Mouse (Mus musculus) frontal cortex, postnatal 14 days (tissue): ENCODE results near the gene Sema4c.

ENCODE experiments used
- DNase-seq, 2 experiments: peaks; one replicate each; pipeline ENCODE4 v3.0.0; 2022; ENCODE audit warnings: low spot score in 2 of 2

The Sema4c gene

DNA sequence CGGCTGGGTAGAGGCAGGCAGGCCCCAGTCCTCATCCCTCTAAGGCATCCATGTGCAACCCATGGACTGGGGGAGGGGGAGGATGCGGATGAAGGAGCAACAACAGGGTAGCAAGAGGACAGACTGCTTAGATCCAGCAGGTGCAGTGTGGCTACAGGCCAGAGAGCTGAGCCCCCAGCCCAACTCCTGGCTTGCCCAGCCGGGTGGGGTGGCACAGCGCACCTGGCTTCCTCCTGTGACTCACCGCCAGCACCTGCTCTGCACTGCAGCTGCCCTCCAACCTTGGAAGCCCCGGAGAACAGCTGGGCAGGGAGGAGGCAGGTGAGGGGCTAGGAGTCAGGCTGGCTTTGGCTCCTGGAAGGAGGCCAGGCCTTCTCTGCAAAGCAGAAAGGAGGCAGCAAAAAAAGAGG, 21.8 kb upstream of the Sema4c start:
- no peak for DNase-seq

DNA sequence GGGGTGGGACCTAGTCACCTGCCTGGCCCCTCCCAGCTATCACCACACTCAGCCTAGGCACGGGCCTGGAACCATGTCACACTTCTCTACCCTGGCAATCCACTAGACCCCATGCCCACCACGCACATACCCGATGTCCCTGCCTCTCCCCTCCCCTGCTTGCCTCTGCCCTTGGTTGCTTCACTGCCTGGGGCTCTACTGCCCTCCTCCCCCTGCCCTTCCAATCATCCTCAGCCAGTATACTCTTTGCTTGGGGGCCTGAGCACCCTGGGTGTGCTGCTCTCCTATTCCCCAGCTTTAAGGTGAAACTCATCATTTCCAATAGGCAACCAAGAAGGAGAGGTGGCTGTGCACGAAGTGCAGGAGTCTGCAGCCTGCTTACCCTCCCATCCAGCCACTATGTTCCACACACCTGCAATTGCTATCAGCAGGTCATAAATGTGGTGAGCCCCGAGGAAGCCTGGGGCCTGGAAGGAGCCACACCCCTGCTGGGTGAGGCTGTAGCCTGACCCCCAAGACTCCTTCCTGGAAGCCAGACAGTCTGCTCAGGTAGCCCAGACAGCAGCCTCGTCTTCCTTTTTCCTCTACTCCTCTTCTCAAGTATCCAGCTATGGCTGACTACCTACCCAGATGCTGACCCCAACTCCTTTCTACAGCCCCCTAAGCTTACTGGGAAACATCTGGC, 19.0 kb upstream of the Sema4c start:
- no peak for DNase-seq

DNA sequence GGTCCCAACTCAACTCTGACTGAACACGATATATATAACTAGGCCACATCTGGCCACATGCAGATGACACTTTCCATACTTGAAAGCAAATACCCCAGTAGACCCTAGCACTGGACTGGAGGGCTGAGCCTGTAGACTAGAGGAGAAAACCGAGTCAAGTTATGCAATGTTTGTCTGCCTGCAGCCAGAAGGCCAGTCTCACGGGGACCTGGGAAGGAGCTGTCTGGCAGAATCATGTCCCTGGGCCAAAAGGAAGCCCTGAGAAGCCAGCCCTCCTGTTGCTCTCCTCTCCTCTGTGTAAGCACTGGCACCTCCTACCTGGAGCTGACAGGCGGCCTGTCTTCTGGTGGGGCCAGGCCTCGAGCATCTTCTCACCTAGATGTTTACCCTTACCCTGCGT, 17.2 kb upstream of the Sema4c start:
- no peak for DNase-seq

DNA sequence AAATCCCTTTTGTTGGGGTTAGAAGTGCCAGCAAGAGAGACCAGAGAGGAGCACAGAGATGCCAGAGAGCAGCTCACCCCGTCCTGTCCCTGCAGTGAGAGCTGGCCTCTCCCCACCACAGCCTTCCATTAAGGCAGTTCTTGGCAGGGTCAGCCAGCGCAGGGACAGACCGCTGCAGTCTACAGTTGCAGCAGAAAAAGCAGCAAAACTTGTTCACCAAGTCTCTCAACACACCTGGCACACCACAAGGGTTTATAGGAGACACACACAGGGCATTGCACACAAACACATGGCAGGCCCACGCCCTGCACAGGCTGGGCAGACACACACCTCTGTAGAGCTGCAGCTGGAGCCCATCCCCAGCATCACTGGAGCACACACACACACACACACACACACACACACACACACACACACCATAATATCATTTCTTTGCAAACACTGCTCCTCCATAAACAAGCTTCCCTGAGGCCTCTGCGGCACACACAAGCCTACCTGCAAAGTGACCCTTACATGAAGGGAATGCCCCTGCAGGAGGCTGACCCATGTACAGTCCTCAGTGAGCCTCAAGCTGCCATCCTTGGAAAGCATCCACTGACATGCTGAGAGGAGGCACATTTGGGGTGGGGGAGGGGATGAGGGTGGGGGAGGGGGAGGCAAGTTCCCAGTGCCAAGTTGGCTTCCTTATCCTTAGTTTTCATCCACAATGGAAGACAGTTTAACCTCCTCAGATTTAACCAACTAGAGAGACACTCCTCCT, 16.2 kb upstream of the Sema4c start:
- DNase-seq, result no peak

DNA sequence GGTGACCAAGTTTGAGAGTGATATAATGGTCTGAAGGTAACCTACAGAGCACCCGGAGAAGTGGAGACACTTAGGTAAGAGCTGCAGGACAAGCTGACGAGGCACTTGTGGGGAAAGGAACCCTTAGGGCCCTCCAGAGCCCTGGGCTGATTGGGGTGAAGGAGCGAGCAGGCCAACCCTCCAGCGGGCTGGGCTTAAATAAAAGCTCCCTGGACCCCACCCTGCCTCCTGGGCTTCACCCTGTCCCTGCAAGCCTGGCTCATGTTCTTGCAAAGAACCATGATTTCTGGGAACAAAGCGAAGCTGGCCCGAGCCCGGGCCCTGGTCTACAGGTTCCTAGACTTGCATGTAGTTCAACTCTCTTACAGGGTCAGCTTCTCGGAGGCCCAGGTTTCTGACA, 15.4 kb upstream of the Sema4c start:
- DNase-seq, result no peak

DNA sequence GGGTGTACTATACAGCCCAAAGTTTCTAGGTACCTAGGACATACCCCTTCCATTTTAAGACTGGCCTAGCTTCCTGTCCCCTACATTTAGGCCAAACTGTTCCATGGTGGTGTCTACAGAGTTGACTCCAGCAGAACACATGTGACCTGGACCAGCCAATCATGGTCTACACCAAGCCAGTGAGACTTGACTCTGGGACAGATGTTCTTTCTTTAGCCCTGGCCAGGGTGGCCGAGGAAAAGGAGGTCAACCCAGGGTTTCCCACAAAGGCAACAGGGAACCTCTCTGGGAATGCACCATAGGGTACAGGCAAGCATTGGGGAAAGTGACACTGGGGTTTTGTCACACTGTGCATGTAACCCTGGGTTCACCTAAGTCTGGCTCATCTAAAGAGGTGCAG, 14.6 kb upstream of the Sema4c start:
- DNase-seq, result no peak

DNA sequence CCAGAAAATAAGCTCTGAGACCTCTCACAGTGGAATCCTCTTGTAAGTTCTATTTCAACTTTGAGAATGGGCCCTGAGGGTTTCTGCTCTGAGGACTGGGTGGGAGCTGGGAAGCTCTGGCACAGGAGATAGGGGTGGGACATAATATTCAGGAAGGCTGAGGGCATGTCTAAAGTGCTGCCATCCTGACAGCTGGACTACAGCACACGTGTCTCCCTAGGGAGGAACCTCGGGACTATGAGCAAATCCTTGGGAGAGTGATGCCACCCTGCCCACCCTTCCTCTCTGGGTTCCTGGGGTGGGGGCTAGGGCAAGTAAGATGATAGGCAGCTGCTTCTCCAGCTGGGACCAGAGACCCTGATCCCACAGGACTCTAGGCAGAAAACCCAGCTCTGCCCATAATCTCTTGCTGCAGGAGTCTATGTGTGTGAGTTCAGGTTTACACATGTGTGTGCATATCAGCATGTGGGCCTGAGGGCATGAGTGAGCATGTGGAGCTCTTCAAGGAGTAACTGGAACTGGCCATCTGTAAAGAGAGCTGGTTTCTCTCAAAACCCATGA, 14.1 kb upstream of the Sema4c start:
- DNase-seq, result no peak

DNA sequence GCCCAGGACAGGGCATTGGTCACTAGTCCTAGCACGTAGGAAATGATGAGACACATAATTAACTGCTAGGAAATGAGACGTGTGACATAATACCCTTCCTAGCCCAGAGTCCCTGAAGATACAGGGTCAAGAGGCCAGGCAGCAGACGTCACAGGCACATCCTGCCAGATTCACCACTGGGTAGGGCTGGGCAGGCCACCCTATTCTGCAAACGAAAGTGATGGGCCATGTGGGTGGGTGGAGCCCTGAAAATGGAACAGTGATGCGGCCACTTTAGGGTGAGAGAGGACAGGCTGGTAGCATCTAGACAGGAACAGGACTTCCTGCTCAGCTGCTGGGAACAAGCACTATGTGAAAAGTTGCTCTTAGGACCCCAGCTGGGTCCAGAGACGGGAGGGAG, 13.5 kb upstream of the Sema4c start:
- DNase-seq, result no peak

DNA sequence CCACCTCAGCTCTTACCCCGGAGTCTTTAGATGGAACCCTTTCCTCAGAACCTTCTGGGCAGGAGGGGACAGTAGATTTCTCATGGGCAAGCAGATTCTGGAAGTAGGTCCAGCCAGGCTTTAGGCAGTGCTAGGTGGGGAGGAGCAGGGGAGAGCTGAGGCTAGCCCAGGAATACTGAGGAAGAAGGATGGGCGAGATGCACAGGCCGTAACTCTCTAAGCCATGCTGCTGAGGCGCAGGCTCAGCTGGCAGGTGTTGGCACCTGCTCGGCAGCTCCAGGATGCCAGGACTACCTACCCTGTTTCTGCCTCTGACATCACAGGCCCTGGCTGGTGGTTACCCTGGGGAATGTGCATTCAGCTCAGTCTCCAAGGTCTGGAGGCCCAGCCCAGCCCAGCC, 12.2 kb upstream of the Sema4c start:
- DNase-seq, result no peak

DNA sequence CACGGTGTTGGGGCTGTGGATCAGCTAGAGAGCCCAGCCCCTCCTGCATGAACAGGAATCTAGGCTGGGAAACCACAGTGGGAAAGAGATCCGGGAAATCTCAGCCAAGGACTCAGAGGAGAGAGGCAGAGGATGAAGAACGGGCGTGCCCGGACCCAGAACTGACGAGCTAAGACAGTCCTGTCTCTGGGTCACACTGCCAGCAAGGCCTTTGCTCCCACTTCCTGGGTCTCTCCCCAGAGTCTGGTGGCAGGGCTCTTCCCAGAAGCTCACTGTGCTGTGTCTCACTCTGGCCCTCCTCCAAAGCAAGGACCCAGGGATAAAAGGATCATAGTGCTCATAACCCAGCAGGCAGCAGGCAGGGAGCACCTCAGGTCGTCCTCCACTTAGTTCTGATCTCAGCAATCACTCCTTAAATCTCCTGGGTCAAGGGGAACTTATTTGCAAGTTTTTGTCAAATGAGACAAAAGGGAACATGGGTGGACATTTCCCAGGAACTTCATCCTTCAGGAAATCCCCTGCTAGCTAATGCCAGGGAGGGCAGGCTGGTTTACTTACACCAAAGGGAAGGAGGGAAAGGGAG, 11.6 kb upstream of the Sema4c start:
- DNase-seq, result no peak

DNA sequence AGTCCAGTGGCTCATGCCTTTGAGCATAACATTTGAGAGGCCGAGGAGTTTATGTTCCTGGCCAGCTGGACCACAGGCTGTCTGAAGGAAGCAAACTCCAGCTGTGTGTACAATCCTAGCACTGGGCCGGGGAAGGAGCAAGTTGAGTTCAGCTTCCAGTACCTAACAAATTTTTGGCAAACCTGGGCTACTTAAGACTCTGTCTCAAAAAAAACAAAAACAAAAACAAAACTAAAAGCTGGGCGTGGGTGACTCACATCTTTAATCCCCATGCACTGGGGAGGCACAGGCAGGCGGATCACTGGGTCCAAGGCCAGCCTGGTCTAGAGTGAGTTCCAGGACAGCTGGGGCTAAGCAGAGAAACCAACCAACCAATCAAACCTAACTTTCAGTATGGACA, 10.6 kb upstream of the Sema4c start:
- no peak for DNase-seq

DNA sequence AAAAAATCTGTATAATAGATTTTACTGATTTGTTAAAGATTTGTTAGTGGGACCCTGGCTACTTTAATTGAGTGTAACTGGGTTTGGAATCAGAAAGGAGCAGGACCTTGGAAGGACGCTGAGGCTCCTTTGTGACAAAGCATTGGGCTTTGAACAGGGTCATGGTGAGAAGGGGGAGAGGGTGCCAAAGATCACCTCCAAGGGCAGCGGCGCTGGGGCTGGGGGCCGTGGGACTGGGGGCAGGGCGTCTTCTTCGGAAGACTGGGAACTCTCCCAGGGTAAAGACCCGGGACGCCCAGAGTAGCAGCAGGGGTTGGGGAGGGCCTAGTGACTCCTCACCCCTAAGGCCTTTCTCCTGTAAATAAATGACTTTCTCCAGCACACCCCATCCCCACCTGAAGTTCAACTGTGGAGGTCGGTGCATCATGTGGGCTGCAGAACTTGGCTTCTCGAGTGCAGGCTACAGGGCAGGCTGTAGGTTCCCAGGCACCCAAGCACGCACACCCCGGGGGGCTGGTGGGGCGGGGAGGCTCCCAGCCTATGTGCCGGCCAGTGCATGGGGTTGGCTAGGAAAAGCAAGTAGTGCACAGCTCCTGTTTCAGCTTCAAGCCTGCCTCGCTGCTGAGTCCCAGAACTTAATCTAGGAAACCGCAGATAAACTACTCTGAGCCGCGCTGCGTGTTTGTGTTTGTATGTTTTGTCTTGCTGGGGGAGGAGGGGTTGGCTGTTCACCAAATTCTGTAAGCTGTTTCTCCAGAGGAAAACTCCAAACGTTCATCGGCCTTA, 9.9 kb upstream of the Sema4c start:
- no peak for DNase-seq

DNA sequence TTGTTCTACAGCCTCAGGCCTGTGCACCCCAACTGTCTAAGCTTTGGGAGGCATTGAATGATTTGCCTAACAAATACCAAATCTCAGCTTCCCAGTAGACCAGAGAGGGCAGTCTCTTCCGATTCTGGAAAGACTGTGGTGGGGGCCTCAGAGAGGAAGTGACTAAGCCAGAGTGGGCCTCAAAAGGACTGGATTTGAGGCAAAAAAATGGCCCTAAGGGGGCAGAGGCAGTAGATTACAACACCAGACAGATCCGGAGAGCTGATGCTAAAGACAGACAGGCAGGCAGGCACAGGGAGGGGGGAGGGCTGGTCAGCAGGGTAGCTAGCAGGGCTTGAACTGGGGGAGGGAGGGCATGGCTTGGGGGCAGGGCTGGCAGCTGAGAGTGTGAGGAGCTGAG, 8.3 kb upstream of the Sema4c start:
- DNase-seq, result no peak

DNA sequence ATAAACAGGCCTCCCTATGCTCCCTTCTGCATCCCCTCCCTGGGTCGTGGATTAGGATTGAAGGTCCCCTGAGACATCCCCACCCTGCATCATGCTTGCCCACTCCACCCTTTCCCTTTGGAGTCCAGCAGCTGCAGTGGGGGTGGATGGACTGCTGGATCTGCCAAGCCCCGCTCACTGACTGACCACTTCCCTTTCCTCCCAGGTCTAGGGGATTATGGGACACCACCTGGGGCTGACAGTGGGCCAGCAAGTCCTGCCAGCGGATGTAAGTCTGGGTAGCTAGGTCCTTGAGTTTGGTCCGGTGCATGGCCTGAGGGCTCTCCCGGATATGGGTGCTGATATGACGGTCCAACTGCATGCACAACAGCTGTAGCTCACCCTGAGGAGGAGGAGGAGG, 6.0 kb upstream of the Sema4c start:
- DNase-seq, result no peak

DNA sequence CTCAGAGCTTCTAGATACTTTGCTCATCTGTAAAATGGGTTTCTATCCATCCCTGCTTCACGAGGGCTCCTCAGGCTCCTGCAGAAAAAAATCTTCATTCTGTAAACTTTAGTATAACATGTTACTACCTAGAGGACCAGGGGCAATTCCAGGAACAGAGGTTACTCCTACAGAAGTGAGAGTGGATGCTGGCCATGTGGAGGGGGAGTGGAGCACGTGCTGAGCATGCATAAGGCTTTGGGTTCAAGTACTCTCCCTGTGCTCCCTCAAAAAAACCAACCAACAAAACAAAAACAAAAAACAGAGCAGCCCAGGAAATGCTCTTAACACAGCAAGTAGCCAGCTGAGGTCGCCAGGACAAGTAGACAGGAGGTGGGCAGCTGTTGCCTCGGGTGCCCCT, 5.5 kb upstream of the Sema4c start:
- DNase-seq, result no peak

DNA sequence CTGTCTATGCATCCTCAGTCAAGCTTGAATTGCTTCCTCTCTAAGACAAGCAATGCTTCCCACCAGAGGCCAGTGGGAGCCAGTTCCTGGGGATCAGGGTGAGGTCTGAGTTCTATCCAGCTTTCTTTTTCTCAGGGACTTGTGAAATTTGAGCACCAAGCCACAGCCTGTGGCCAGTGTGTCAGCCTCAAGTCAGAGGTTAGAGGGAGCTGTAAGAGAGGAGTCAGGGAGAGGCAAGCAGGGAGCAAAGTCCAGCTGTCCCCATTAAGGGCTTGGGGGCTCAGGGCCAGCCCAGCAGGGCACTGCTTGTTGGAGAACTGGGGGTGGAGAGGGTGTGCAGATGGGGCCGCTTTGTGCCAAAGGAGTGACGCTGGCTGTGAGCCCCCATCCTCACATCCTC, 5.0 kb upstream of the Sema4c start:
- no peak for DNase-seq

DNA sequence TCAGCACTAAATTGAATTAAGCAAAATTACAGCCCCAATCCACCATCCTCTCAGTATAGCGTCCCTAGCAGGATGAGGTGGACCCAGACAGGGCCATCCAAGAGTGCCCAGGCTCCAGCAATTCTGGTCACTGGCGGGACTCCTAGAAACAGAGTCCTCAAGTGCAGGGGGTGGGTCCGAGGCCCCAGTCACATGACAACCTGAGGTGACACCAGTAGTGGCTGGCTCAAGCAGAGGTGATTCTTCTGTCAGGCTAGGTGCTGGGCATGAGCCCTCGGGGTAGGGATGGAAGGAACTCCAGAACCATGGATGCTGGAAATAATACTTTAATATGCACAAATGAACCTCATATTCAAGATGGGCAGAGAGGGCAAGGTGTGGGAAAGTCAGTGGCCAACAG, 4.2 kb upstream of the Sema4c start:
- no peak for DNase-seq

DNA sequence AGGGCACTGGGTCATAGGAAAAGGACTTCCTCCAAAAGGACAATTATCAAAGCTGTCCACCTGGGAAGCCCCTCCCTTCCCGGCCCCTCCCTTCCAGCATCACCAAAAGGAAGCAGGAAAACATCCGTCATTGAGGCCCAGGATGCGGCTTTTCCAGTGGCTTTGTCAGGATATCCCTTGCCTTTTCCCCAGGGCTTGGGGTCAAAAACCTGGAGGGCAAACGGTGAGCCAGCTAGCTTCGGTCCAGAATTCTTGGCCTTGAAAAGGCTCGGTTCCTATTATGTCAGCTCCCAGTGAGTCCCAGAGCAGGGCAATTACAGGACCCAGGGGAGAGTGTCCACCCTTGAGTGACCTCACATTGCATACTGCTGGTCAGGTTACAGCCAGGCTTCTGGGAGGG, 2.8 kb upstream of the Sema4c start:
- DNase-seq, result no peak

DNA sequence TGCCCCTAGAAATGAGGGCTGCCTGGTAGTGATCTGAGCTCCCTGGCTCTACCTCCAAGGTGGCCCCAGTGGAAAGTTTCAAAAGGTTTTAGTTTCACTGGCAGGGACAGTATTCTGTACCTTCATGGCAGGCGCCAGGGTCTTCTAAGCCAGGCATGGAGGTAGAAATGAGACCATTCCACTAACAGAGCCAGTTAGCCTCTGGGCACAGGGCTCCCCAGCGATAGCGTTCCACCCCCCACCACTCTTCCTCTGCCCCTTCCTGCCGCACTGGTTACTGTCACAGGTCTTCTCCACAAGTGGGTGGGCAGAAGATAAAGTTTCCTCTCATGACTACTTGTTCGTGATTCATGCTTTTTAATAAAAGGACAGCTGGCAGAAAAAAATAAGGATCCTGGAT, 1.7 kb upstream of the Sema4c start:
- no peak for DNase-seq

DNA sequence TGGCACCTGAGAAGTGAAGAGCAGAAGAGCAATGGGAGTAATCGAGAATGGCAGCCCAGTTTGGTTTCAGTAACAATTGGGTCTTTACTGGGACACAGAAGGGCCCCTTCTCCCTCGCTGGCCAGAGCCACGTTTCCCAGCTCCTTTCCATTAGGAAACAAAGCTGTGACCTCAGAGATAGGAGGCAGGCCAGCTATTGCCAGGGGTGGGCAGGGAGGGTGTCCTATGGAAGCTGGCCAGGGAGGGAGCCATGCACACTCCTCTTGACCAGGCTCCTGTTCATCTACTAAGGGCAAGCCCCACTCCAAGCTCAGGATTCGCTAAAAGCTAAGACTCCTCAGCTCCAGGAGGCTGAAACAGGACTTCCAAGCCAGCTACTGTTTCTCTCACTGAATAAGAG, 1.1 kb upstream of the Sema4c start:
- DNase-seq, result no peak

DNA sequence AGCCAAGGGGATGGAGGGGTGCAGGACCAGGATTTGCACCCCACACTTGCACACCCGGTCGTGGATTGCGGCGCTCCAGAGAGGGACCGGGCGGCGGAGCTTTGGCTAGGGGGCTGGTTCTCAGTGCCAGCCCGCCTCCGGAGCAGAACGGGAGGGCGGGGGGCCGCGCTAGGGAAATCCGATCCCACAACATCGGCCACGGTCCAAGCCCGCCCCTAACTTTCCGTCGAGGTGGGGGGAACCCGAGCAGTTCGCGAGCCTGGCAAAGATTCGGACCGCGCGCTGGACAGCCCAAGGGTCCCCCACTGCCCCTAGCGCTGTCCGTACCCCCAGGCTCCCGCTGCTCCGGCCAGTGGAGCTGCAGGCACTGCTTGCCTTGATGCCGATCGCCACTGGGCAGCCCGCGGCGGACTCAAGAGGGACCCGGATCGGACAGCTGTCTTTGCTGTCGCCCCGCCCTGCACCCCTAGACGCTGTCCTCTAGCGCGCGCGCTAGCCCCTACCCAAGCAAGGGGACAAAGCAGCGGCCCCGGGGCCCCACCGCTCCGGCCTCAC, 615 bp downstream of the Sema4c start:
- DNase-seq, result peak in 1 of 2 experiments; percentile 65
